Mouse (Mus musculus) ES-E14 (cell line): Measurements from ENCODE around the gene Camsap2.

ENCODE experiments used
- CHD2 ChIP-seq: IDR thresholded peaks from 2 replicates; pipeline ENCODE4 v1.6.1; 2014; ENCODE audit warnings: mild to moderate bottlenecking, low read depth, low read length, inconsistent platforms
- HCFC1 ChIP-seq: IDR thresholded peaks from 2 replicates; pipeline ENCODE4 v1.6.1; 2012; ENCODE audit warnings: low read length, inconsistent platforms, borderline replicate concordance; ENCODE audit not compliant: insufficient read depth
- ZNF384 ChIP-seq: IDR thresholded peaks from 2 replicates; pipeline ENCODE4 v1.6.1; 2012; ENCODE audit warnings: low read depth, low read length, inconsistent platforms

GRCm38 (mm10) chr1:136325933-136326332 is 20.0 kb downstream of the Camsap2 start:
- TF ChIP-seq HCFC1 (no peak), ZNF384 (no peak), CHD2 (no peak)
